Mouse (Mus musculus): ENCODE results near the gene Cnot6l.
A peak's percentile ranks its signal among the peaks of the same experiment; 100 is the strongest.

Gene Cnot6l

GRCm38 (mm10) chr5:96161578-96162398, 2.2 kb downstream of the Cnot6l start:
- peak; percentile 37 to 70 for DNase-seq

- no peak for DNase-seq
Observed at GRCm38 (mm10) chr5:96161263-96161577, 2.8 kb downstream of the Cnot6l start.

- peak; percentile 43 to 53 for DNase-seq
Observed at GRCm38 (mm10) chr5:96160467-96161262, 3.3 kb downstream of the Cnot6l start.

GRCm38 (mm10) chr5:96142351-96142750, 21.6 kb downstream of the Cnot6l start:
- no peak for DNase-seq

- no peak for DNase-seq
Observed at GRCm38 (mm10) chr5:96130683-96131082, 33.3 kb downstream of the Cnot6l start.

GRCm38 (mm10) chr5:96126856-96127255, 37.1 kb downstream of the Cnot6l start:
- DNase-seq, result no peak

GRCm38 (mm10) chr5:96114943-96115342, 49.0 kb downstream of the Cnot6l start:
- no peak for DNase-seq

- DNase-seq, result no peak
Observed at GRCm38 (mm10) chr5:96104644-96105043, 59.3 kb downstream of the Cnot6l start.

GRCm38 (mm10) chr5:96091468-96091867, 72.5 kb downstream of the Cnot6l start:
- DNase-seq, result no peak

- no peak for DNase-seq
Observed at GRCm38 (mm10) chr5:96085324-96085723, 78.6 kb downstream of the Cnot6l start.

GRCm38 (mm10) chr5:96079026-96079425, 84.9 kb downstream of the Cnot6l start:
- DNase-seq, result no peak

GRCm38 (mm10) chr5:96065591-96065990, 98.4 kb downstream of the Cnot6l start:
- no peak for DNase-seq

GRCm38 (mm10) chr5:96042492-96042891, 121.5 kb downstream of the Cnot6l start:
- DNase-seq, result no peak

GRCm38 (mm10) chr5:96041507-96042104, 122.4 kb downstream of the Cnot6l start:
- no peak for DNase-seq

- DNase-seq, result no peak
Observed at GRCm38 (mm10) chr5:96039188-96039840, 124.7 kb downstream of the Cnot6l start.

GRCm38 (mm10) chr5:96037684-96038121, 126.3 kb downstream of the Cnot6l start:
- DNase-seq, result peak in 1 of 2 experiments; percentile 14

GRCm38 (mm10) chr5:96036125-96036672, 127.8 kb downstream of the Cnot6l start:
- peak; percentile 3 to 10 for DNase-seq

GRCm38 (mm10) chr5:96034101-96034500, 129.9 kb downstream of the Cnot6l start:
- DNase-seq, result no peak

GRCm38 (mm10) chr5:96029821-96030220, 134.2 kb downstream of the Cnot6l start:
- no peak for DNase-seq

All from kidney, postnatal 36 days (tissue).